Mouse (Mus musculus): ENCODE measurements at regions not wholly inside any gene's neighbourhood (a gene's known extent, or its start where the extent isn't known, plus 50 kb on each side); places are given as distances from the start of the nearest gene placed in this dataset.

- Histone ChIP-seq H3K4me1 (ENCODE audit: control insufficient read depth, insufficient read depth, low read length) (no peaks in the 10 kb centered on the region), H3K4me3 (ENCODE audit: low read depth, low read length) (peak overlapping the region; percentile 10; the same call in 1 of the 2 replicates), H3K27ac (ENCODE audit: insufficient read depth, low read length) (no peak overlapping the region), H3K9me3 (replicated peaks; ENCODE audit: control insufficient read depth, insufficient read depth, low read length, poor library complexity, severe bottlenecking) (peaks cover 7% of the 10 kb centered on the region; the same call in 1 of the 2 replicates), H3K9ac (ENCODE audit: low read depth, poor library complexity, severe bottlenecking) (no peak overlapping the region), H3K36me3 (ENCODE audit: control insufficient read depth, insufficient read depth, low read length, poor library complexity, severe bottlenecking) (no peaks in the 10 kb centered on the region), H3K27me3 (ENCODE audit: control insufficient read depth, insufficient read depth, low read length, poor library complexity, severe bottlenecking) (no peaks in the 10 kb centered on the region)
- no peak for TF ChIP-seq CTCF (IDR thresholded peaks at IDR 0.05; ENCODE audit: low read depth, low read length)
- no peak for TF ChIP-seq EP300 (IDR thresholded peaks at IDR 0.05; ENCODE audit: insufficient read depth, low read depth, low read length)
- TF ChIP-seq POLR2A (IDR thresholded peaks at IDR 0.05; ENCODE audit: insufficient read depth, low read length), result no peak
These were observed 151.0 kb downstream of the Csl start for GRCm38 (mm10) chr10:99608477-99608876.

GRCm38 (mm10) chr10:99609420-99609819 lies 150.0 kb downstream of the Csl start:
- Histone ChIP-seq H3K27ac (ENCODE audit: insufficient read depth, low read length) (no peak overlapping the region), H3K9me3 (replicated peaks; ENCODE audit: control insufficient read depth, insufficient read depth, low read length, poor library complexity, severe bottlenecking) (peaks cover 7% of the 10 kb centered on the region; the same call in 1 of the 2 replicates), H3K4me3 (ENCODE audit: low read depth, low read length) (no peak overlapping the region), H3K36me3 (ENCODE audit: control insufficient read depth, insufficient read depth, low read length, poor library complexity, severe bottlenecking) (no peaks in the 10 kb centered on the region), H3K4me1 (ENCODE audit: control insufficient read depth, insufficient read depth, low read length) (no peaks in the 10 kb centered on the region), H3K9ac (ENCODE audit: low read depth, poor library complexity, severe bottlenecking) (no peak overlapping the region), H3K27me3 (ENCODE audit: control insufficient read depth, insufficient read depth, low read length, poor library complexity, severe bottlenecking) (no peaks in the 10 kb centered on the region)
- TF ChIP-seq POLR2A (IDR thresholded peaks at IDR 0.05; ENCODE audit: insufficient read depth, low read length) (no peak), CTCF (IDR thresholded peaks at IDR 0.05; ENCODE audit: low read depth, low read length) (no peak), EP300 (IDR thresholded peaks at IDR 0.05; ENCODE audit: insufficient read depth, low read depth, low read length) (no peak)

- no peak overlapping the region for H3K9ac ChIP-seq (ENCODE audit: low read depth, poor library complexity, severe bottlenecking)
- no peaks in the 10 kb centered on the region for H3K27me3 ChIP-seq (ENCODE audit: control insufficient read depth, insufficient read depth, low read length, poor library complexity, severe bottlenecking)
- no peaks in the 10 kb centered on the region for H3K4me1 ChIP-seq (ENCODE audit: control insufficient read depth, insufficient read depth, low read length)
- peaks cover 7% of the 10 kb centered on the region; the same call in 1 of the 2 replicates for H3K9me3 ChIP-seq (replicated peaks; ENCODE audit: control insufficient read depth, insufficient read depth, low read length, poor library complexity, severe bottlenecking)
- no peak overlapping the region for H3K27ac ChIP-seq (ENCODE audit: insufficient read depth, low read length)
- no peak for TF ChIP-seq CTCF (IDR thresholded peaks at IDR 0.05; ENCODE audit: low read depth, low read length)
- TF ChIP-seq POLR2A (IDR thresholded peaks at IDR 0.05; ENCODE audit: insufficient read depth, low read length), result no peak
- no peak for TF ChIP-seq EP300 (IDR thresholded peaks at IDR 0.05; ENCODE audit: insufficient read depth, low read depth, low read length)
- no peak overlapping the region for H3K4me3 ChIP-seq (ENCODE audit: low read depth, low read length)
- H3K36me3 ChIP-seq (ENCODE audit: control insufficient read depth, insufficient read depth, low read length, poor library complexity, severe bottlenecking), result no peaks in the 10 kb centered on the region
These were observed 148.6 kb downstream of the Csl start for GRCm38 (mm10) chr10:99610890-99611289.

DNA sequence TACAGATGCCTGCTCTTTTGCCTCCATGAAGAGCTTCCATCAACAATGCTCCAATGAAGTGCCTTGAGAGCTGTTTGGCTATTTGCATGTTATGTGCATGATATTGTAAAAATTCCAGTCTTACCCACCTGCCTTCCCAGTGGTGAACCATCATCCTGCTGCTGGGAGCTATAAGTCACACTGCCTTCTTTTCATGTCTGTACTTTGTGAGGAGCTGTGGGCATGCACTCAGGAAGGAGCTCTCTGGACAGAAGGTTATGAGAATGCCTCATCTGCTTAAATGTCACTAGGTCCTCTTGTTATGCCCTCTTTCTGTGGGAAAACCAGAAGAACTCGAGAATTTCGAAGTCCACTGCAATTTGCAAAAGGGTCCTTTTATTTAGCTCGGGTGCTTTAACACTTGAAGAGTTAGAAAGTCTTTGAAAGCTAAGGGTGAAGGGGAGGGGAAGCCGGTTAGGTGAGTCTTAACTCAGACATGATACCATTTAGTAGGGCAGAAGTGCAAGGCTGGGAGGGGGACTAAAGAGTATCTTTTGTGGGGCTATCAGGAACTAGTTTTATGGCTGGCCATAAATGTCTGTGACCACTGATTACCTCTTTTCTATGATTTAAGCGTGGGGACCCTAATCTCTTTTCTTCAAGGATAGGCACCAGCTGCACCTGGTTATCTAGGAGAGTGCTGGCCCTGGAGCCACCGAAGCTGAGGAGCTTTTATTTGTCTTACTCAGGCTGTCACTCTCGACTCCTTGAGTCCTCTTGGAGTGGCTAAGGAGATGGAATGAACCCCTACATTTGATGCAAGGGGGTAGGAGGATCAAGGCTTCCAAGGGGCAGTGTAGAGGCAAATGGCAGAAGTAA lies 144.8 kb downstream of the Csl start:
- H3K27ac ChIP-seq (ENCODE audit: insufficient read depth, low read length), result no peak overlapping the region
- H3K4me1 ChIP-seq (ENCODE audit: control insufficient read depth, insufficient read depth, low read length), result no peaks in the 10 kb centered on the region
- no peak for TF ChIP-seq EP300 (IDR thresholded peaks at IDR 0.05; ENCODE audit: insufficient read depth, low read depth, low read length)
- no peak for TF ChIP-seq CTCF (IDR thresholded peaks at IDR 0.05; ENCODE audit: low read depth, low read length)
- no peak for TF ChIP-seq POLR2A (IDR thresholded peaks at IDR 0.05; ENCODE audit: insufficient read depth, low read length)
- peaks cover under 1% of the 10 kb centered on the region; the same call in 1 of the 2 replicates for H3K9me3 ChIP-seq (replicated peaks; ENCODE audit: control insufficient read depth, insufficient read depth, low read length, poor library complexity, severe bottlenecking)
- H3K36me3 ChIP-seq (ENCODE audit: control insufficient read depth, insufficient read depth, low read length, poor library complexity, severe bottlenecking), result no peaks in the 10 kb centered on the region
- H3K27me3 ChIP-seq (ENCODE audit: control insufficient read depth, insufficient read depth, low read length, poor library complexity, severe bottlenecking), result no peaks in the 10 kb centered on the region
- no peak overlapping the region for H3K4me3 ChIP-seq (ENCODE audit: low read depth, low read length)
- no peak overlapping the region for H3K9ac ChIP-seq (ENCODE audit: low read depth, poor library complexity, severe bottlenecking)

DNA sequence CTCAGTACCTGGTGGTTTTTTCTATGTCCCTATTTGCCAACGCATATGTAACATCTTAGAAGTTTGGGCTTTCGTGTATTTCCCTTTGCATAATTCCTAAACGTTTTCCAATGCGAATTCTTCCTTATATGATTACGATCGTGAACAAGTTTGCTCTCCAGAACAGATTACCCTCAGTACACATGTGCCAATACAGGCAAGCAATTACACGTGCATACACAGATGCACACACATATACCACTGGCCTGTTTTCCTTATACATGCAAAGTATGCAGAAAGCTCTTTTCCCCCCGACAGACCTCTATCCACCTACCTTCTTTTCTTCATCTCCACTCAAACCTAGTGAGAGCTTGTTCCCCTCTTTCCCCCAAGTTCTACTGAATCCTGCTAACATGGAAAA lies 144.1 kb downstream of the Csl start:
- Histone ChIP-seq H3K9me3 (replicated peaks; ENCODE audit: control insufficient read depth, insufficient read depth, low read length, poor library complexity, severe bottlenecking) (no peaks in the 10 kb centered on the region), H3K36me3 (ENCODE audit: control insufficient read depth, insufficient read depth, low read length, poor library complexity, severe bottlenecking) (no peaks in the 10 kb centered on the region), H3K27ac (ENCODE audit: insufficient read depth, low read length) (no peak overlapping the region), H3K27me3 (ENCODE audit: control insufficient read depth, insufficient read depth, low read length, poor library complexity, severe bottlenecking) (no peaks in the 10 kb centered on the region), H3K9ac (ENCODE audit: low read depth, poor library complexity, severe bottlenecking) (no peak overlapping the region), H3K4me3 (ENCODE audit: low read depth, low read length) (no peak overlapping the region), H3K4me1 (ENCODE audit: control insufficient read depth, insufficient read depth, low read length) (no peaks in the 10 kb centered on the region)
- TF ChIP-seq POLR2A (IDR thresholded peaks at IDR 0.05; ENCODE audit: insufficient read depth, low read length) (no peak), CTCF (IDR thresholded peaks at IDR 0.05; ENCODE audit: low read depth, low read length) (no peak), EP300 (IDR thresholded peaks at IDR 0.05; ENCODE audit: insufficient read depth, low read depth, low read length) (no peak)

DNA sequence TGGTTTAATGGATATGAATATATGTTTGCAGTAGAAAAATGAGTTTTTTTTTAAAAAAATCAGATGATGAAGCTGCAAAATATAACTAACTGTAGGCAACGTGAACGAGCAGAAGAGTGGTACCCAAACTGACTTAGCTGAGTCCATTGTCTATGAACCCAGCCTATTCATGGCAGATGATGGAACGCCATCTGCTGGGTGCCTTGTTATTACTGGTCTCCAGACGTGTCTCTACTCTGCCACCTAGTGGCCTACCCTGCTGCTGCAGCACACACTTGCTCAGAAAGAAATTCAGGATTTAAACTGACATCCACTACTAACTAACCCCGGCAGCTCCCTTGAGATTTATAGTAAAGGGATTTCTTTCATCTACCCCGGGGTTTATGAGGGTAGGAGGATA lies 143.7 kb downstream of the Csl start:
- Histone ChIP-seq H3K4me1 (ENCODE audit: control insufficient read depth, insufficient read depth, low read length) (no peaks in the 10 kb centered on the region), H3K27me3 (ENCODE audit: control insufficient read depth, insufficient read depth, low read length, poor library complexity, severe bottlenecking) (no peaks in the 10 kb centered on the region), H3K4me3 (ENCODE audit: low read depth, low read length) (no peak overlapping the region), H3K9ac (ENCODE audit: low read depth, poor library complexity, severe bottlenecking) (no peak overlapping the region), H3K27ac (ENCODE audit: insufficient read depth, low read length) (no peak overlapping the region), H3K9me3 (replicated peaks; ENCODE audit: control insufficient read depth, insufficient read depth, low read length, poor library complexity, severe bottlenecking) (no peaks in the 10 kb centered on the region), H3K36me3 (ENCODE audit: control insufficient read depth, insufficient read depth, low read length, poor library complexity, severe bottlenecking) (no peaks in the 10 kb centered on the region)
- TF ChIP-seq EP300 (IDR thresholded peaks at IDR 0.05; ENCODE audit: insufficient read depth, low read depth, low read length), result 0 out of 2 replicates have a peak, but pooled peaks have one; percentile 34
- TF ChIP-seq CTCF (IDR thresholded peaks at IDR 0.05; ENCODE audit: low read depth, low read length), result peak; percentile 100
- no peak for TF ChIP-seq POLR2A (IDR thresholded peaks at IDR 0.05; ENCODE audit: insufficient read depth, low read length)

Measured in ES-Bruce4 (cell line).